Mouse (Mus musculus): ENCODE measurements around the gene Ublcp1. TPM values are rescaled to one million over a fixed set of nuclear protein-coding genes. Genes with fewer than 3 reads are reported as not detected.

Gene Ublcp1
- polyA plus RNA-seq, 1 experiment, result 24.3 TPM

DNA sequence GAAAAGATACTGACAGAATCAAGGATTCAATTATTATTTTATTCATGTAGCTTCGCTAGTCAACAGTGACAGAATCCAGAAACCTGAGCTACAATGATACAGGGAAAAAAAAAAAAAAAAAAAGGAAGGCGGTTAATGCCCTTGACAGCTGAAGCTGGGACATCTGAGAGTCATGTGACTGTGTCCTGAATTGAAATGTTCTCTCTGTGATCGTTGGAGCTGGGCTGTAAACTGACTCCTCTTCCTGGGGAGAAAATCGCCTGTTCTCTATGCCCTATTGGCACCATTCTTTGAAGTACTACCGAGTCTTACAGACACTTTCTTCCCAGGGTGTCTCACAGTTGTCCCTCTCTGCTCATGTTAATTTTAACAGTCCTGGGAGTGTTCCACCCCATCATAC, 32.6 kb upstream of the Ublcp1 start:
- no peaks in the 10 kb centered on the region for H3K4me1 ChIP-seq (ENCODE audit: control insufficient read depth, insufficient read depth, insufficient read length, low read length)

DNA sequence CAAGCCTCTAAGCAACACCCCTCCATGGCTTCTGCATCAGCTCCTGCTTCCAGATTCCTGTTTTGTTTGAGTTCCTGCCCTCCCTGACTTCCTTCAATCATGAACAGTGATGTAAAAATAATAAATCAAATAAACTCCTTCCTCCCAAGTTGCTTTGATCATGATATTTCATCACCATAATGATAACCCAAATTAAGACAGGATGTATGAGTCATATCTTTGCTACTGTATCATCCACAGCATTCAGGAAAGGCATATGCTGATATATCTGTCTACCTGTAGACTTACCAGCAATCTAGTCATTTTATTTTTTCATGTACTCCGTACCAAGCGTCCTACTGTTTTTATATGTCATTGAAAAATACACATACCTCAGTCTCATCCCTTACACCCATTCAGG, 31.2 kb upstream of the Ublcp1 start:
- Histone ChIP-seq H3K27ac (replicated peaks; ENCODE audit: low read depth, low read length) (no peak overlapping the region), H3K4me3 (ENCODE audit: insufficient read depth, low read depth, low read length) (no peak overlapping the region), H3K4me1 (ENCODE audit: control insufficient read depth, insufficient read depth, insufficient read length, low read length) (no peaks in the 10 kb centered on the region; the same call in 1 of the 2 replicates)

More for the DNA sequence above, 32.6 kb upstream of the Ublcp1 start:
- H3K4me3 ChIP-seq (ENCODE audit: insufficient read depth, low read depth, low read length), result no peak overlapping the region
- H3K27ac ChIP-seq (replicated peaks; ENCODE audit: low read depth, low read length), result no peak overlapping the region

DNA sequence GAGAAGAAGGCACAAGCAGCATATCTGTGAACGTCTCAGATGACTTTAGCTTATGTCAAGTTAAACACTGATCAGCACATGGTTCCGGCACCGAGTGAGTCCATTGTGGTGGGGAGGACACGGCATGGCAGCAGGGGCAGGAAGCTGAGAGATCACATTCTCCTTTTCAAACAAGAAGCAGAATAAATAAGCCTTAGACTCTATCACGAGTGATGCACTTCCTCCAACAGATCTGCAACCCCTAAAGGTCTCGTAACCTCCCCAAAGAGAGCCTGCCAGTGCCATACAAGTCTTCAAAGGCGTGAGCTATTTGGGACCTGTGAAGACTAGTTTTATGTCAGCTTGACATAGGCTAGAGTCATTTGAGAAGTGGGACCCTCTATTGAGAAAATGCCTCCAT, 30.7 kb upstream of the Ublcp1 start:
- no peak overlapping the region for H3K27ac ChIP-seq (replicated peaks; ENCODE audit: low read depth, low read length)
- peaks cover 5% of the 10 kb centered on the region for H3K4me1 ChIP-seq (ENCODE audit: control insufficient read depth, insufficient read depth, insufficient read length, low read length)
- no peak overlapping the region for H3K4me3 ChIP-seq (ENCODE audit: insufficient read depth, low read depth, low read length)

DNA sequence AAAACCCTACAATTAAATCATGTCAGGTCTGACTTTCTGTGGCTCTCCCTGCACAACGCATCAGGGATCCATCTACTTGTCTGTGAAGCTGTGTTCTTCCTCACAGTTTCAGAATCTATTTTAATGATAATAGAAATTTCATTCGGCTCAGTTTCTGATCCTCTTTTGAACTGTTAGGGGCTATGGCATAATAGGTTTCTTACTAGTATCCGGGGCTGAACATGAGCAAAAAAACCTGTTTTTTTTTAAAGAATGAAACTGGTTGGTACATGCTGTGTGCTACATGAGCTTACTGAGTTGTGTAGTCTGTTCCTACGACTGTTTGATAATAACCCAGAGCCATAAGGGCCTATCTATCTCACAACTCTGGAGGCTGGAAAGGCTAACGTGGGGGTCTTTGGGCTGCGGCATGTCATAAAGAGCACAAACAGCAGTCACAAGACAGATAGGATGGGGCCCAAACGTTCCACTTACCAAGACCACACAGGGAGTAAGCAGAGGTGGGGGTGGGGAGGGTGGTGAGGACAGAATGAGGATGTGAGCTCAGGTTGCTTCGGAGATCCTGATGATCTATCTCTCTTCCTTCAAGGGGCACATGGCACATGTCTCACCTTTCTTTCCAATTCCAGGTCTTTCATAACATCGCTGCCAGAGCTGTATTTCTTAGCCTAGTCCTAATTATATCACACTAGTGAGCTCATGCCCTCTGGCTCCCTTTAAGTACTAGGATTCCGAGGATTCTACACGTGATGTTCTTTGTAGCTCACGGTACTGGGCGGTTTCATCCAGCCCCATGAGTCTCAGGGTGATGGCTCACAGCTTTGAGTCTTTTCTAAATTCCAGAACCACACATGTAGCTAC, 28.3 kb upstream of the Ublcp1 start:
- Histone ChIP-seq H3K4me3 (ENCODE audit: insufficient read depth, low read depth, low read length) (no peak overlapping the region), H3K4me1 (ENCODE audit: control insufficient read depth, insufficient read depth, insufficient read length, low read length) (peaks cover 6% of the 10 kb centered on the region), H3K27ac (replicated peaks; ENCODE audit: low read depth, low read length) (no peak overlapping the region)

DNA sequence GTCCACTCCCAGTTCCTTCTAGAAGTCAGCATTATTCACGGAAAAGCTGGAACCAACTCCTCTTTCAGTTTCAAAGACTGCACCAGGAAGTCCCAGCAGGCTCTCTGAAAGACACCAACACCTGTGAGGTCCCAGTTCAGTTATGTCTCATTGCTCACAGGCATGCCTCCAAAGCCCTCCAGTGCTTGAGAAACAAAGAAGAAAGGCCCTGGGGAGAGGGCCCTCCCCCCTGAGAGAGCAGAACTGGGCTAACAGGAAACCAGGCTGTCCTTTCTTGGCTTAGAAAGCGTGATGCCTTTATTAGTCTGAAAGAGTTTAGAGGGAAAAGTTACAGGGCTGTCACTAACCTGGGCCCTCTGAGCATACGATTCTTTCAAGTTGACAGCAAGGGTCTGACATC, 25.9 kb upstream of the Ublcp1 start:
- H3K4me3 ChIP-seq (ENCODE audit: insufficient read depth, low read depth, low read length), result no peak overlapping the region
- no peak overlapping the region for H3K27ac ChIP-seq (replicated peaks; ENCODE audit: low read depth, low read length)
- peaks cover 6% of the 10 kb centered on the region for H3K4me1 ChIP-seq (ENCODE audit: control insufficient read depth, insufficient read depth, insufficient read length, low read length)

DNA sequence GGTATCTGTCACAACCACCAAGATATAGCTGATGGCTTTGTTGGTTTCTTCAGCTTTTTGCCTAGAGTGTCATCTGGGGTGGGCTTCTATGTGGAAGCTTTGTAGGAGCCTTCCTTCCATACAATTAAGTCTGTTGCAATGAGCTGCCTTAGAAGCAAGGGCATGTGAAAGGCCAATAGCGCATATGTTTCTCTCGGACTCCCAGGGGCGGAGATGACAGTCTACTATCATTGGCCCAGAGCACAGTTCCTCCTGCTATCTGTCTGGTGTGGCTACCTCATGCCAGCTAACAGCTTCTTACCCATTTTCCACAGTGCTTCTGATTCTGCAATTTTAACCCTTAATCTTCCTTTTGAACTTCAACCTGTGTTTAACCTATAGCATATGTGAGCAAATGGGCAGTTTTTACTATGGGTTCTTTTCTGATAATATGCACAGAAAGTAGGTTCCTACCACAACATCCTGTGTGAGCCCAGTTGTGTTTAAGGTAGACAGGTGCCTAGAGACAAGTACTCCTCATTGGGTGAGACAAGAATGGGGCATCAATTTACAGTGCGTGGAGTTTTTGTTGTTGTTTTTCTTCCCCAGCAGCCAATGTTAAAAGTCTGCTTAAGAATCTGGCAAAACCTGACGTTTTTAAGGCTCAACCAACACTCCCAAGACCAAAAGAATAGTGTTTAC, 24.5 kb upstream of the Ublcp1 start:
- H3K4me1 ChIP-seq (ENCODE audit: control insufficient read depth, insufficient read depth, insufficient read length, low read length), result peaks cover 6% of the 10 kb centered on the region
- H3K4me3 ChIP-seq (ENCODE audit: insufficient read depth, low read depth, low read length), result no peak overlapping the region

DNA sequence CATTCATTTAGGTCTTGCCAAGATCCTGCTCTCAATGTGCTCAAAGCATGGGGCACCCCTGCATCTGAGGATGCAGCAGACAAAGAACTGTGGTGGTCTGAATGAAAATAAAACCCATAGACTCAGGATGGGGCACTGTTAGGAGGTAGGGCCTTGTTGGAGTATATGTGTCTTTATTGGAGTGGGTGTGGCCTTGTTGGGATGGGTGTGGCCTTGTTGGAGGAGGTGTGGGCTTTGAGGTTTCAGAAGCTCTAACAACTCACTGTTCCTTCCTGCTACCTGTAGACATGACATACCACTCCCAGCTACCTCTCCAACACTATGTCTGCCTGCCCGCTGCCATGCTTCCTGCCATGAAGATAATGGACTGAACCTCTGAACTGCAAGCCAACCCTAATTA, 18.8 kb upstream of the Ublcp1 start:
- H3K27ac ChIP-seq (replicated peaks; ENCODE audit: low read depth, low read length), result no peak overlapping the region
- H3K4me3 ChIP-seq (ENCODE audit: insufficient read depth, low read depth, low read length), result no peak overlapping the region
- no peaks in the 10 kb centered on the region for H3K4me1 ChIP-seq (ENCODE audit: control insufficient read depth, insufficient read depth, insufficient read length, low read length)

More for the DNA sequence above, 24.5 kb upstream of the Ublcp1 start:
- no peak overlapping the region for H3K27ac ChIP-seq (replicated peaks; ENCODE audit: low read depth, low read length)

DNA sequence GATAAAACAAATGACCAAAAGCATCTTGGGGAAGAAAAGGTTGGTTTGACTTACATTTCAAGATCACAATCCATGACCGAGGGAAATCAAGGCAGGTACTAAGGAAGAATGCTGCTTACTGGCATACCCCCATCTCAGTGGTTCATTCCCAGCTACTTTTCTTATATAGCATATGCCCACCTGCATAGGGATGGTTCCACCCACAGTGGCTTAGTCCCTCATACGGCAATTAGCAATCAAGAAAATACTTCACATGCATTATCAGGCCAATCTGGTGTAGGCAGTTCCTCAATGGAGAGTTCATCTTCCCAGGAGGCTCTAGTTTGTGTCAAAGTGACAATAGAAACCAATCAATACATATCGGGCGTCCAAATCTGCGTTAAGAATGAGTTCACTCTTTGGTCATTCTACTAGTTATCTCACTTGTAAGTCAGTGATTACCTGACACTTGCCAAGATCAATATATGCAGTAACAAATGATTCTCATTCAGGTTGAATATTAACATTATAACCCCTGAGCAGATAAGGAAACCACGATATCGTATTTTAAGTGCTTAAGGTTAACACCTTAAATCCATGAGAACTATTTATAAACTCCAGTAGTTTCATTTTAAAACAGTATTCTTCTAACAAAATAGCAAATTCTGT, 14.9 kb upstream of the Ublcp1 start:
- Histone ChIP-seq H3K4me1 (ENCODE audit: control insufficient read depth, insufficient read depth, insufficient read length, low read length) (no peaks in the 10 kb centered on the region), H3K4me3 (ENCODE audit: insufficient read depth, low read depth, low read length) (no peak overlapping the region), H3K27ac (replicated peaks; ENCODE audit: low read depth, low read length) (no peak overlapping the region)

DNA sequence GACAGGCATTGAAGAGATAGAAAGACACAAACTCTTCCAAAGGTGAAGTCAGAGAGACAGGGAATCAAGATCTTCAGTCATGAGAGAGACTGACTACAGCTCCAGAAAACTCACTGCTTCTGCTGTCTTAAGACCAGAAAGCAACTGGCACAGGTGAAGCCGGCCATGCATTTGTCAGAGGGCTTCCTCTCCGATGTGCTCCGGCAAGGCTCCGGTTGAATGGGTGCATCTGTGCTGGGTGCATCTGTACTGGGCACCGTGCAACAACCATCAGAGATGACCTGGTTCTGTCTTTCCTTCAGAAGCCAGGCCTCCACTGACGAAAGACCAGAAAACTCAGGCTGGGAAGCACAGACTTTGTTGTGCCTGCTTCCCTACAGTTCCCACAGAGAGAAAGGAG, 9.9 kb upstream of the Ublcp1 start:
- no peak overlapping the region for H3K27ac ChIP-seq (replicated peaks; ENCODE audit: low read depth, low read length)
- no peaks in the 10 kb centered on the region for H3K4me1 ChIP-seq (ENCODE audit: control insufficient read depth, insufficient read depth, insufficient read length, low read length)
- no peak overlapping the region for H3K4me3 ChIP-seq (ENCODE audit: insufficient read depth, low read depth, low read length)

DNA sequence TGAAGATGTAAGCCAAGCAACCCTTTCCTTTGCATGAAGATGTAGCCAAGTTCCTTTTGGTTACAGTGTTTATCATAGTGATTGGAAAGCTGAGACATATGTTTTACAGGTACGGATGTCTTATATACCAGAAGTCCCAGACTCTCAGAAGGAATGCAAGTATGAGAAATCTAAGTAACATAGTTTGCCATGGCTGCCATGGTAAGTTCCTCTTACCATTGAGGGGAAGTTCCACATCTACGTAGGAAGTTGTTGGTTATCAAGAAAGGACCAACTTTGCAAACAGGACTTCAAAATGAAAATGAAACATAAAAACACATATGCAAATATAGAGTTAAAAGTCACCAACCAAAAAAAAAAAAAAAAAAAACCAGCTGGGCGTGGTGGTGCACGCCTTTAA, 8.1 kb upstream of the Ublcp1 start:
- no peak overlapping the region for H3K4me3 ChIP-seq (ENCODE audit: insufficient read depth, low read depth, low read length)
- H3K4me1 ChIP-seq (ENCODE audit: control insufficient read depth, insufficient read depth, insufficient read length, low read length), result no peaks in the 10 kb centered on the region

DNA sequence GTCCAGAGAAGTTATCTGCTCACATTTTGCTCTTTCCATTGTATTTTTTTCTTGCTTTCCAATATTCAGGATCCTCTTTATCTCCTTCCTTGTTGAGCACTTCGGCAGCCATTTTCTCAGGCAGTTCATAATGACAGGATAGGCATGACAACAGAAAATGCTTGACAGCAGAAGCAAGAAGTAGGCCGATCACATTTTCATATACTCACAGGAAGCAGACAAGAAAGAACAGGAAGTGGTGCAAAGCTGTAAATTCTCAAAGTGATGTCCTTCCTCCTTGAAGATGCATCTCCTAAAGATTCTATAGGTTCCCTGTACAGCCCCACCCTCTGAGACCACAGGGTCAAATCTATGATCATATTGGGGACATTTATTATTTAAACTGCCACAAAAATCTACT, 6.1 kb upstream of the Ublcp1 start:
- no peaks in the 10 kb centered on the region for H3K4me1 ChIP-seq (ENCODE audit: control insufficient read depth, insufficient read depth, insufficient read length, low read length)
- no peak overlapping the region for H3K4me3 ChIP-seq (ENCODE audit: insufficient read depth, low read depth, low read length)

More for the DNA sequence above, 8.1 kb upstream of the Ublcp1 start:
- no peak overlapping the region for H3K27ac ChIP-seq (replicated peaks; ENCODE audit: low read depth, low read length)

DNA sequence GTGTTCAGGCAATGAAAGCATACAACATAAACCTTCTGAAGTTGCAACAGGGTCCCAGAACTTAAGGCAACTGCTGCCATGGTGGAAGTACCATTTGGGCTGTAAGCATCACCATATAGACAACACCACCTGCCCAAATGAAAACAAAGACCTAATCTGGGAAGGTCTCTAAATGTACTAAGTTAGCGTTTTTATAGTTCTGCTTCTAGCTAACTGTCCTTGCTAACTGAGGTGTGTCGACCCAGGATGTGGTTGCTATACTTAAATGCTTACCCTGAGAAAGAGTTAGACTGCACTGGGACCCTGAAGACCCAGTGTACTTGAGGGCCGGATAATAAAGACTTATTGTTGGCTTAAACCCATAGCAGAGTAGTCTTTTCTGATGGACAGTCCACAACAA, 5.2 kb upstream of the Ublcp1 start:
- Histone ChIP-seq H3K4me1 (ENCODE audit: control insufficient read depth, insufficient read depth, insufficient read length, low read length) (no peaks in the 10 kb centered on the region), H3K27ac (replicated peaks; ENCODE audit: low read depth, low read length) (no peak overlapping the region), H3K4me3 (ENCODE audit: insufficient read depth, low read depth, low read length) (no peak overlapping the region)

More for the DNA sequence above, 6.1 kb upstream of the Ublcp1 start:
- H3K27ac ChIP-seq (replicated peaks; ENCODE audit: low read depth, low read length), result no peak overlapping the region

DNA sequence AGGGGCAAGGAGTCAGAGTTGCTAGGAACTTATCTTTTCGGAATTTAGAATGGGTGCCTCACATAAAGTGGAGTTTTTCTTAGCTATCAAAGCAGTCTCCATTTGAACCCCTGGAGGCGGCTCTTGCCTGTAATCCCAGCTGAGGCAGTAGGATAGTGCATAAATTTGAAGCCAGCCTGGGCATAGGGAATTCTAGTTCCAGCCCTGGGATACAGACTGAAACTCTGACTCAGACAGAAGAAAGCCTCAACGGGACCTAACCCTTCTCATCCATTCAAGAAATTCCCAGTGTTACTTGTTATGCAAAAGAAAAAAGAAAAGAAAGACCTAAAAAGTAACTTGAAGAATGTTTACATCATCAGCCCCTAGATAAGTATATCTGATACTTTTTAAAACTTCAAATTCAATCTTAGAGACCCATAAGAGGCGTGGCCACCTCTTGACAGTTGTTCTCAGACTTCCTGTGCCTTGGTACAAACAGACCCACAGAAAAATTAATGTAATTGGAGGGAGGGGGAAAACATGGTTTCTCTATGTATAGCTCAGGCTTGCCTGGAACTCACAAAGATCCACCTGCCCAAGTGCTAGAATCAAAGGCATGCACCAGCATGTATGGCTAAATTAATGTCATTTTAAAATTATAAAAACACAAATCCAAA, 1.2 kb upstream of the Ublcp1 start:
- peak overlapping the region; percentile 94 for H3K27ac ChIP-seq (replicated peaks; ENCODE audit: low read depth, low read length)
- H3K4me3 ChIP-seq (ENCODE audit: insufficient read depth, low read depth, low read length), result peak overlapping the region; percentile 97
- no peaks in the 10 kb centered on the region for H3K4me1 ChIP-seq (ENCODE audit: control insufficient read depth, insufficient read depth, insufficient read length, low read length)

DNA sequence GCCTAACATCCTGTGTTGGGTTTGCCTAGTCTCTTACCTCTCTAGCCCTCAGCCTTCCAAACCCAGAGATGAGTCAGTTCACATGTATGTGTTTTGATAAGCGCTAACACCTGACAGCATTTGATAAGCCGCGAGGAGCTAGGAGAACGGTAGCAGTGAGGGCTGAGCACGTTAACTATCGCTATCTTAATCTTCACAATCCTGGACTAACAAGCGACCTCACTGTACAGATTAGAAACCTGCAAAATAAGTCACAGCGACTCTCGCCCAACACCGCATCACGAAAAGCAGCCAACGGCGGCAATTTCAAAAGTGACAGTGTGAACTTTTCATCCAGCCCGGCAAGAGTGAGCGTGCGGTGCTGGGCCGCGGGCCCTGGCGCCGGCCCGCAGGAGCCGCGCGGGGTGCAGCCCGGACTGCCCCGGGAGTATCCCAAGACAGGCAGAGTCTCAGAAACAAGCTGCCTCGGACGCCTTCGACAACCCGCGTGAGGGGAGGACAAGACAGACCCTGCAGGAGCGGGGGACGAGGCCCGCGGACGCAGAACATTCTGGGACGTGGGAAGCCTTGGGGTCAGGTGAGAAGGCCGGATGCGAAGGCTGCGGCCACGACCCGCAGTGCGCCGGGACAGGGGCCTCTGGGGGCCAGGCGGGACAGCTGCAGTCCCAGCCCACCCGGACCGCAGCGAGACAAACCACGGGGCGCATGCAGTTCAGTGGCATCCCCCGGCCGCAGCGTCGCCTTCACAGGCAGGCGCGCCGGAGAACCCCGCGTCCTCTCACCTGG, 459 bp downstream of the Ublcp1 start:
- Histone ChIP-seq H3K4me3 (ENCODE audit: insufficient read depth, low read depth, low read length) (peak overlapping the region; percentile 97), H3K27ac (replicated peaks; ENCODE audit: low read depth, low read length) (peak overlapping the region; percentile 77), H3K4me1 (ENCODE audit: control insufficient read depth, insufficient read depth, insufficient read length, low read length) (no peaks in the 10 kb centered on the region)
